Mouse (Mus musculus): ENCODE results near the gene St3gal3. TPM values are rescaled to one million over a fixed set of nuclear protein-coding genes. Genes with fewer than 3 reads are reported as not detected.

The St3gal3 gene
- polyA plus RNA-seq, 1 experiment: 6.8 TPM

GRCm38 (mm10) chr4:117917847-117918246 lies 216.9 kb downstream of the St3gal3 start:
- H3K4me3 ChIP-seq (replicated peaks; ENCODE audit: control insufficient read depth, low read depth, low read length): no peak overlapping the region
- H3K27ac ChIP-seq (ENCODE audit: control insufficient read depth, insufficient read depth, low read depth, low read length, poor library complexity): no peak overlapping the region
- WGBS: 83% methylated on average over 4 of the region's 4 CpGs
- TF ChIP-seq CTCF (IDR thresholded peaks at IDR 0.05; ENCODE audit: control insufficient read depth, insufficient read depth, low read length): no peak
- no peak for TF ChIP-seq POLR2A (IDR thresholded peaks at IDR 0.05; ENCODE audit: borderline replicate concordance, control insufficient read depth, low read depth, low read length)
- H3K4me1 ChIP-seq (ENCODE audit: control insufficient read depth, insufficient read depth, low read length): peaks cover 1% of the 10 kb centered on the region; the same call in 1 of the 2 replicates

DNA sequence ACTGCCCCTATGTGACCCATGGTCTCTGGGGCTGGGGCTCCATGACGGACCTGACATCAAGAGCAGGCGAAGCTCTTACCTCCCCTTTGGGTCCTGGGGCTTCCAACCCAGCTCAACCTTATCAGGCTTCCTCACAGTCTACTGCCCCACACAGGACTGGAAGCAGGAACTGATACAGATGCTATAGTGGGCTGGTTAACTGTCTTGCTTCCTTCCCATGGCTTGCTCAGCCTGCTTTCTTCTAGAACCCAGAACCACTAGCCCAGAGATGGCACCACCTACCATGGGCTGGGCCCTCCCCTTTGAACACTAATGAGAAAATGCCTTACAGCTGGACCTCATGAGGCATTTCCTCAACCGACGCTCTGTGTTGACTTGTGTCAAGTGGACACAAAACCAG lies 217.3 kb downstream of the St3gal3 start:
- 76% methylated on average over 4 of the region's 4 CpGs for WGBS
- peaks cover 1% of the 10 kb centered on the region; the same call in 1 of the 2 replicates for H3K4me1 ChIP-seq (ENCODE audit: control insufficient read depth, insufficient read depth, low read length)
- TF ChIP-seq POLR2A (IDR thresholded peaks at IDR 0.05; ENCODE audit: borderline replicate concordance, control insufficient read depth, low read depth, low read length): no peak
- no peak overlapping the region for H3K27ac ChIP-seq (ENCODE audit: control insufficient read depth, insufficient read depth, low read depth, low read length, poor library complexity)
- no peak overlapping the region for H3K4me3 ChIP-seq (replicated peaks; ENCODE audit: control insufficient read depth, low read depth, low read length)

GRCm38 (mm10) chr4:117916386-117916785 lies 218.3 kb downstream of the St3gal3 start:
- H3K4me3 ChIP-seq (replicated peaks; ENCODE audit: control insufficient read depth, low read depth, low read length): no peak overlapping the region

DNA sequence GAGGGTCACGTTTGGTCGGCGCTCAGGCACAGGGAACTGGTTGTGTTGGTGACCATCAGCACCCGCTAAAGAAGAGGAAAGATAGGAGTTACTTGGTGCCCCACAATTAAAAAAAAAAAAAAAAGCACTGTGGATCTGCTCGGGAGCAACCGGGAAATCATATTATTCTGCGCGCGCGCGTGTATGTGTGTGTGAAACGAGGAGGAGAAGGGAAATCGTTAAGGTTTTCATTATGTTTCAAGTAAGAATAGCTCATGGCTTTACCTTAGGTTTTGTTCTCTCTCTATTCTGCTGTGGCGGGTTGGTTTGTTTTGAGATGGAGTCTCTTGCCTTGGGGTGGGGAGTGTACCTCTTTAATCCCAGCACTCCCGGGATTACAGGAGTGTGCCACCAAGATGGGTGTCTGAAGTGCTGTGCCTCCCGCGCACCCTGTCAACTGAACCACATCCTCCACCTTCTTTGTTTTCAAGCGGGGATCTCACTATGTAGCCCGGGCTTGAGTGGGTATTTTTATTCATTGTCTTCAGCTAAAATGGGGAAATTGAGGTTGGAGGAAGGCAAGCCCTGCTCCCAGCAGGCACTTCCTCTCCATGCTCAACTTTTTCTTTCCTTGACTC lies 219.1 kb downstream of the St3gal3 start:
- WGBS: under 1% methylated on average over 19 of the region's 19 CpGs
- Histone ChIP-seq H3K27ac (ENCODE audit: control insufficient read depth, insufficient read depth, low read depth, low read length, poor library complexity) (no peak overlapping the region), H3K4me1 (ENCODE audit: control insufficient read depth, insufficient read depth, low read length) (no peaks in the 10 kb centered on the region; the same call in 1 of the 2 replicates), H3K4me3 (replicated peaks; ENCODE audit: control insufficient read depth, low read depth, low read length) (peak overlapping the region; percentile 95)
- no peak for TF ChIP-seq POLR2A (IDR thresholded peaks at IDR 0.05; ENCODE audit: borderline replicate concordance, control insufficient read depth, low read depth, low read length)
- TF ChIP-seq CTCF (IDR thresholded peaks at IDR 0.05; ENCODE audit: control insufficient read depth, insufficient read depth, low read length): no peak

More at GRCm38 (mm10) chr4:117916386-117916785, 218.3 kb downstream of the St3gal3 start:
- no peak for TF ChIP-seq POLR2A (IDR thresholded peaks at IDR 0.05; ENCODE audit: borderline replicate concordance, control insufficient read depth, low read depth, low read length)
- TF ChIP-seq CTCF (IDR thresholded peaks at IDR 0.05; ENCODE audit: control insufficient read depth, insufficient read depth, low read length): no peak
- Histone ChIP-seq H3K4me1 (ENCODE audit: control insufficient read depth, insufficient read depth, low read length) (peaks cover 1% of the 10 kb centered on the region; the same call in 1 of the 2 replicates), H3K27ac (ENCODE audit: control insufficient read depth, insufficient read depth, low read depth, low read length, poor library complexity) (no peak overlapping the region)
- 30% methylated on average over 5 of the region's 5 CpGs for WGBS

DNA sequence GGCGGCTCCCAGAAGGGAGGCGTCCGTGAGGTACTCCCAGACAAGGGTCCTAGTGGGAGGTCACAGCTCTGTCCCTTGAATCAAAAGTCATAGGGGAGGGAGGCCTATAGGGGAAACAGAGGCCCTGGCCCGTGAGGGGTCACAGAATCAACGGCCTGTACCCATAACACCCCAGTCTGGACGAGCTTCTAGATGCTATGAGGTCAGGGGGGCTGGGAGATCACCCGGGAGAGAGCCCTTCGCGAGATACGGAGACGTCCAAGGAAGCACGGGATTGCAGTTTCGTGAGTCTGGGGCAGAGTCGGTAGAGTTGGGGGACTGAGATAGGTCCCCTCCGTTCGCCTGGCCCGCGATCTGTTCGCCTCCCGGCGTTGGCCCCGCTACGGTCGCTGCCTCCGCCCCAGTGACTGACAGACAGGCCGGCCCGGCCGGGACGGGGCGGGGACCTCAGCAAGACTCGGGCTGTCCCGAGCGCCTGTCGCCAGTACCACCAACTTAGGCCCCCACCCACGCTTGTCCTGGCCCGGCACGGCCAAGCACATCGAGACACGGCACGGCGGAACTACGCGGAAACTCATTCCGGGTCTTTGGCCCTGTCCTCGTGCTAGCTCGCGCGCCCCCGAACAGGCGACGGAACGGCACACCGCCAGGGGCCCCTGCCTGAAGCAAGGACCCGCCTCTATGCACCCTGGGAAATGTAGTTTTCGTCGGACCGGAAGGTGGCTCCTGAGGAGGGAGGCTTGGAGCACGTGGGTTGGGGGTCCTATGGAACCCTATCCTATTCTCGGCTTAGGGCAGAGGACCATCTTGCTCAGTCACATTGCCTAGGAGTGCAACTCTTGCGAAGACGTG lies 219.9 kb downstream of the St3gal3 start, which contains the start of gene Ipo13:
TSS of gene Ipo13 (minus strand) at position 409 of the 852 bp plus-strand sequence.
- peak within 1 kb of the TSS; percentile 95 for H3K4me3 ChIP-seq (replicated peaks; ENCODE audit: control insufficient read depth, low read depth, low read length)
- H3K4me1 ChIP-seq (ENCODE audit: control insufficient read depth, insufficient read depth, low read length): no peaks in the 10 kb centered on the region; the same call in 1 of the 2 replicates
- whole genome bisulfite sequencing: under 1% methylated on average over 61 of the region's 61 CpGs
- peak within 1 kb of the TSS; percentile 91 for H3K27ac ChIP-seq (ENCODE audit: control insufficient read depth, insufficient read depth, low read depth, low read length, poor library complexity)
- TF ChIP-seq CTCF (IDR thresholded peaks at IDR 0.05; ENCODE audit: control insufficient read depth, insufficient read depth, low read length): no peak
- peak; percentile 74; the same call in 1 of the 2 replicates for TF ChIP-seq POLR2A (IDR thresholded peaks at IDR 0.05; ENCODE audit: borderline replicate concordance, control insufficient read depth, low read depth, low read length)

GRCm38 (mm10) chr4:117914031-117914430 lies 220.7 kb downstream of the St3gal3 start:
- 21% methylated on average over 8 of the region's 8 CpGs for WGBS
- Histone ChIP-seq H3K4me3 (replicated peaks; ENCODE audit: control insufficient read depth, low read depth, low read length) (peak overlapping the region; percentile 95), H3K27ac (ENCODE audit: control insufficient read depth, insufficient read depth, low read depth, low read length, poor library complexity) (no peak overlapping the region), H3K4me1 (ENCODE audit: control insufficient read depth, insufficient read depth, low read length) (no peaks in the 10 kb centered on the region; the same call in 1 of the 2 replicates)
- TF ChIP-seq CTCF (IDR thresholded peaks at IDR 0.05; ENCODE audit: control insufficient read depth, insufficient read depth, low read length): no peak
- TF ChIP-seq POLR2A (IDR thresholded peaks at IDR 0.05; ENCODE audit: borderline replicate concordance, control insufficient read depth, low read depth, low read length): no peak

DNA sequence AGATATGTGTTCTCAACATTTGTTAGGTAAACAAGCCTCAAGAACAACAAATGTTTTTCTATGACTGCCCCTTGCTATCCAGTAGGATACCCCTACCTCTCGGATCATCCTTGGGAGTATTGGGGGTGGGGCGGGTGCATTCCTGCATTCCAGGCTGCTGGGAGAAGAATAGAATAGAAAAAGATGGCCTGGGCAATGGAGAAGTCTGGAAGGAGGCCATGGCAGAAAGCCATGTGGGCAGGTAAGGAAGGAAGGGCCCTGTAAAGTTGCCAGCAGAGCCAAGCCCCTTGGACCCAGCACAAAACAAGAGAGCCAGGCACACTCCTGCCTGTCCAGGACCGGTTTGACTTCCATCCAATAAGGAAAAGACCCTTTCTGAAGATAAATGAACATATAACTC lies 221.3 kb downstream of the St3gal3 start:
- Histone ChIP-seq H3K4me1 (ENCODE audit: control insufficient read depth, insufficient read depth, low read length) (no peaks in the 10 kb centered on the region; the same call in 1 of the 2 replicates), H3K4me3 (replicated peaks; ENCODE audit: control insufficient read depth, low read depth, low read length) (no peak overlapping the region), H3K27ac (ENCODE audit: control insufficient read depth, insufficient read depth, low read depth, low read length, poor library complexity) (no peak overlapping the region)
- 68% methylated on average over 3 of the region's 3 CpGs for WGBS
- TF ChIP-seq POLR2A (IDR thresholded peaks at IDR 0.05; ENCODE audit: borderline replicate concordance, control insufficient read depth, low read depth, low read length) (no peak), CTCF (IDR thresholded peaks at IDR 0.05; ENCODE audit: control insufficient read depth, insufficient read depth, low read length) (no peak)

DNA sequence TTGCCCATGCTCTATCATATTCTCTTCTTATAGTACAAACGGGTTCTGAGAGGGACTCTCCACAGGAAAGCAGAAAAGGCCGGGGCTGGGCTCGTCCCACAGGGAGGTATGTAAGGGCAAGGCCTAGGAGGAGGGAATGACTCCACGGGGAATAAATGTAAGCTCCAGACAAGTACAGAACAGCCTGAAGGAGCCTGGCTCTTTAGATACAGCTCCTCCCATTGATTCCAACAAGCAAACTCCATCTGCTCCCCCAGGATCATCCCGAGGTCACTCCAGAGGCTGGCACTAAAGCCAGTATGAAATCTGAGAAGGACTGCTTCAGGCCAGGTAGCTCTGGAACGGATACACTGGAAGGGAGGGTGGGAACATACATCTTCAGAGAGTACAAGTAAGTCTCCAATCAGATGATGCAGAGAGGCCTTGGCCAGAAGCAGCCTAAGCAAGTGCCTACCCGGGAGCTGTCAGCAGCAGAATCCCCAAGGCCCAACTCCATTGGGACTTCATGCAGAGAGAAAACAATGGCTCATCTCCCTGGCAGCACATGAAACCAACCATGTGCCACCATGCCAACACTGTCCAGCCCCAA lies 221.9 kb downstream of the St3gal3 start:
- H3K27ac ChIP-seq (ENCODE audit: control insufficient read depth, insufficient read depth, low read depth, low read length, poor library complexity): no peak overlapping the region
- TF ChIP-seq CTCF (IDR thresholded peaks at IDR 0.05; ENCODE audit: control insufficient read depth, insufficient read depth, low read length) (no peak), POLR2A (IDR thresholded peaks at IDR 0.05; ENCODE audit: borderline replicate concordance, control insufficient read depth, low read depth, low read length) (no peak)
- H3K4me1 ChIP-seq (ENCODE audit: control insufficient read depth, insufficient read depth, low read length): no peaks in the 10 kb centered on the region; the same call in 1 of the 2 replicates
- H3K4me3 ChIP-seq (replicated peaks; ENCODE audit: control insufficient read depth, low read depth, low read length): no peak overlapping the region
- WGBS: 86% methylated on average over 7 of the region's 7 CpGs

All from bone marrow, adult 2 months (tissue).